Mouse (Mus musculus) midbrain, embryonic 14.5 days (tissue): ENCODE measurements at regions not wholly inside any gene's neighbourhood (a gene's known extent, or its start where the extent isn't known, plus 50 kb on each side); places are given as distances from the start of the nearest gene placed in this dataset.

ENCODE experiments used
- ATAC-seq: fragments of 200-750 bp; cut with Nextera tagmentation; 2 replicates; pipeline ENCODE4 v1.8.0; 2017; ENCODE audit warnings: moderate number of reproducible peaks, moderate library complexity; ENCODE audit not compliant: low FRiP score, low TSS enrichment
- DNase-seq: peaks from one replicate; pipeline ENCODE4 v3.0.0-alpha.2; 2015
- H3K27ac ChIP-seq: fragments of 300-500 bp; sonication (generic); replicated peaks from 2 replicates; pipeline ENCODE4 v1.5.1; 2014; ENCODE audit warnings: mild to moderate bottlenecking, low read depth, low read length, moderate library complexity
- H3K27me3 ChIP-seq: fragments of 300-500 bp; sonication (generic); 2 replicates; pipeline ENCODE4 v1.6.1; 2014; ENCODE audit warnings: low read length, control low read depth, mixed read lengths; ENCODE audit not compliant: control insufficient read depth, insufficient read depth
- H3K36me3 ChIP-seq: fragments of 300-500 bp; sonication (generic); 2 replicates; pipeline ENCODE4 v1.6.1; 2014; ENCODE audit warnings: low read length, control low read depth; ENCODE audit not compliant: control insufficient read depth, insufficient read depth
- H3K4me1 ChIP-seq: fragments of 300-500 bp; sonication (generic); 2 replicates; pipeline ENCODE4 v1.6.1; 2014; ENCODE audit warnings: mild to moderate bottlenecking, antibody characterized with exemption, low read length, control low read depth; ENCODE audit not compliant: control insufficient read depth, insufficient read depth
- H3K4me2 ChIP-seq: fragments of 300-500 bp; sonication (generic); 2 replicates; pipeline ENCODE4 v1.6.1; 2014; ENCODE audit warnings: mild to moderate bottlenecking, low read length, moderate library complexity
- H3K4me3 ChIP-seq: fragments of 300-500 bp; sonication (generic); replicated peaks from 2 replicates; pipeline ENCODE4 v1.5.1; 2014; ENCODE audit warnings: low read depth, low read length
- H3K9ac ChIP-seq: fragments of 300-500 bp; sonication (generic); replicated peaks from 2 replicates; pipeline ENCODE4 v1.6.1; 2014; ENCODE audit warnings: mild to moderate bottlenecking, low read length, moderate library complexity
- H3K9me3 ChIP-seq: fragments of 300-500 bp; sonication (generic); 2 replicates; pipeline ENCODE4 v1.6.1; 2016; ENCODE audit warnings: low read length, control low read depth, mixed read lengths; ENCODE audit not compliant: control insufficient read depth
- WGBS: fragments of 180-500 bp; shearing (Covaris S2); extraction: QIAGEN DNeasy Blood & Tissue Kit; methylation state at CpG from one replicate; pipeline ENCODE4 v1.1.7; 2014; 5-methylcytosine and 5-hydroxymethylcytosine counted together

DNA sequence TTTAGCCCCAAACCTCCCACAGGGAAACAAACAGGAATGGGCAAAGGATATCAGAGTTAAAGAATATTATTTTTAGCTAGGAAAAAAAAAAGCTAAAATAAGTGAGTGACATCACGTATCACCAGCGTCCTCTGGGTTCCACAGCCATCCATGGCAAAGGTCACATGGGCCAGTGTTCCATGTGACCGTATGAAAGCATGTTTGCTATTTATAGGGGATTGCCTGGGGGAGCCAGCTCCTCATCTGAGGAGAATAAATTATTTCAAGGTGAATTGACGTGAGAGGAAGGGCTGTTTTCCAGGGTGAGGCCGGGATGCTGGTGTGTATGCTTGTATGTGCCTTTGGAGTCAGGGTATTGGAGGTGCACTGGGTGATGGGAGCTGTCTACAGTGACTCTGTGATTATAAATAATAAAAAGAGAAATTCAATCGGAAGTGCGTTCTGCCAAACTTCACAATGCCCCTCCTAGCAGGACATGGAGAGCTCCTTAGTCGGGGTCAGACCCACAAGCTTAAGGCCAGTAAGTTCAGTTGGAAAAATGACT is 481.0 kb upstream of the Nr2f2 start:
- H3K4me1 ChIP-seq: no peaks in the 10 kb centered on the region
- DNase-seq: no peak
- H3K9ac ChIP-seq: no peak overlapping the region
- H3K4me2 ChIP-seq: no peak overlapping the region
- H3K36me3 ChIP-seq: no peaks in the 10 kb centered on the region
- H3K27me3 ChIP-seq: no peaks in the 10 kb centered on the region
- no peaks in the 10 kb centered on the region for H3K9me3 ChIP-seq
- 75% methylated on average over 8 of the region's 8 CpGs for WGBS
- H3K27ac ChIP-seq: no peak overlapping the region
- ATAC-seq: no peak
- H3K4me3 ChIP-seq: no peak overlapping the region

GRCm38 (mm10) chr7:70846076-70846475 is 479.5 kb upstream of the Nr2f2 start:
- H3K9ac ChIP-seq: no peak overlapping the region
- ATAC-seq (no peak), DNase-seq (no peak)
- no peak overlapping the region for H3K27ac ChIP-seq
- H3K4me3 ChIP-seq: no peak overlapping the region
- H3K27me3 ChIP-seq: no peaks in the 10 kb centered on the region
- H3K9me3 ChIP-seq: no peaks in the 10 kb centered on the region
- H3K4me2 ChIP-seq: no peak overlapping the region
- no peaks in the 10 kb centered on the region for H3K4me1 ChIP-seq
- H3K36me3 ChIP-seq: no peaks in the 10 kb centered on the region
- 4% methylated on average over 4 of the region's 4 CpGs for WGBS

- Histone ChIP-seq H3K4me3 (no peak overlapping the region), H3K9me3 (no peaks in the 10 kb centered on the region), H3K9ac (no peak overlapping the region), H3K27ac (no peak overlapping the region), H3K4me2 (no peak overlapping the region), H3K4me1 (no peaks in the 10 kb centered on the region), H3K27me3 (no peaks in the 10 kb centered on the region), H3K36me3 (no peaks in the 10 kb centered on the region)
- DNase-seq (no peak), ATAC-seq (no peak)
- 82% methylated on average over 1 of the region's 1 CpGs for WGBS
These were observed 473.6 kb upstream of the Nr2f2 start for GRCm38 (mm10) chr7:70840142-70840541.

DNA sequence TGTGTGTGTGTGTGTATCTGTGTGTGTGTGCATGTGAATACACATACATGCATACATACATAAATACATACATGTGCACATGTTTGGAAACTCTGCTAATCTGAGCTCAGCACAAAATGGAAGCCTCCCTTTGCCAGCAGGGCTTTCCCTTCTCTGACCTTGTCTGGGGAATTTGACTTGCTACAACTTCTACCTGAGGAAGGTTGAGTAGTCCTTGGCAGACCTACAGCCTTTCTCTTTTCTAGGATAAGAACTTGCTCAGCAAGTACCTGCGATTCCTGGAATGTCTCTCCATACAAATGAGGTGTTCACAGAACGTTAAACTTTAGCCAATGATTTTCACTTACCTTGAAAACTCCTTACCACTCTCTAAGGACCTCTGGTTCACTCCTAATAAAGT is 472.7 kb upstream of the Nr2f2 start:
- Histone ChIP-seq H3K9me3 (no peaks in the 10 kb centered on the region), H3K4me3 (no peak overlapping the region), H3K4me1 (no peaks in the 10 kb centered on the region), H3K4me2 (no peak overlapping the region), H3K36me3 (no peaks in the 10 kb centered on the region), H3K27ac (no peak overlapping the region), H3K27me3 (no peaks in the 10 kb centered on the region), H3K9ac (no peak overlapping the region)
- ATAC-seq (no peak), DNase-seq (no peak)
- WGBS: 94% methylated on average over 2 of the region's 2 CpGs

- H3K27me3 ChIP-seq: no peaks in the 10 kb centered on the region
- 64% methylated on average over 4 of the region's 4 CpGs for WGBS
- no peak overlapping the region for H3K27ac ChIP-seq
- ATAC-seq (no peak), DNase-seq (no peak)
- H3K4me3 ChIP-seq: no peak overlapping the region
- H3K9ac ChIP-seq: no peak overlapping the region
- H3K4me1 ChIP-seq: no peaks in the 10 kb centered on the region
- H3K9me3 ChIP-seq: no peaks in the 10 kb centered on the region
- H3K4me2 ChIP-seq: no peak overlapping the region
- H3K36me3 ChIP-seq: no peaks in the 10 kb centered on the region
These were observed 468.4 kb upstream of the Nr2f2 start for GRCm38 (mm10) chr7:70834787-70835461.

- Histone ChIP-seq H3K4me3 (no peak overlapping the region), H3K27me3 (no peaks in the 10 kb centered on the region), H3K4me1 (no peaks in the 10 kb centered on the region), H3K9me3 (no peaks in the 10 kb centered on the region), H3K9ac (no peak overlapping the region), H3K27ac (no peak overlapping the region), H3K4me2 (no peak overlapping the region), H3K36me3 (no peaks in the 10 kb centered on the region)
- ATAC-seq: no peak
- no peak for DNase-seq
- WGBS: 75% methylated on average over 5 of the region's 5 CpGs
These were observed 462.1 kb upstream of the Nr2f2 start for GRCm38 (mm10) chr7:70828486-70829195.

GRCm38 (mm10) chr7:70826074-70826473 is 459.5 kb upstream of the Nr2f2 start:
- H3K4me1 ChIP-seq: no peaks in the 10 kb centered on the region; the same call in 1 of the 2 replicates
- H3K9ac ChIP-seq: no peak overlapping the region
- no peaks in the 10 kb centered on the region for H3K9me3 ChIP-seq
- DNase-seq (no peak), ATAC-seq (no peak)
- no peak overlapping the region for H3K27ac ChIP-seq
- 85% methylated on average over 3 of the region's 3 CpGs for WGBS
- H3K4me2 ChIP-seq: no peak overlapping the region
- H3K27me3 ChIP-seq: no peaks in the 10 kb centered on the region
- H3K4me3 ChIP-seq: no peak overlapping the region
- no peaks in the 10 kb centered on the region for H3K36me3 ChIP-seq

GRCm38 (mm10) chr7:70823020-70823419 is 456.5 kb upstream of the Nr2f2 start:
- Histone ChIP-seq H3K36me3 (no peaks in the 10 kb centered on the region), H3K4me3 (no peak overlapping the region), H3K27ac (no peak overlapping the region), H3K9ac (no peak overlapping the region), H3K9me3 (no peaks in the 10 kb centered on the region), H3K4me2 (no peak overlapping the region), H3K4me1 (no peaks in the 10 kb centered on the region; the same call in 1 of the 2 replicates), H3K27me3 (no peaks in the 10 kb centered on the region)
- WGBS: 75% methylated on average over 11 of the region's 11 CpGs
- DNase-seq (no peak), ATAC-seq (no peak)
